Mouse (Mus musculus) limb, embryonic 12.5 days (tissue): Measurements from ENCODE around the gene Bean1. TPM values are rescaled to one million over a fixed set of nuclear protein-coding genes. Genes with fewer than 3 reads are reported as not detected.
A peak's percentile ranks its signal among the peaks of the same experiment; 100 is the strongest.
"Not testable (repeated sequence)": the region's sequence is repeated elsewhere in the genome, so short reads cannot be mapped to it uniquely, and the experiment has no call there.

Experiments used
- ATAC-seq: fragments of 200-750 bp; cut with Nextera tagmentation; 2 replicates; pipeline ENCODE4 v1.8.0; 2017; ENCODE audit warnings: low read depth, moderate TSS enrichment; ENCODE audit not compliant: insufficient number of reproducible peaks, insufficient read depth, low FRiP score, low TSS enrichment
- H3K27ac ChIP-seq: fragments of 300-500 bp; sonication (generic); 2 replicates; pipeline ENCODE4 v1.5.1; 2016; ENCODE audit warnings: mild to moderate bottlenecking, moderate library complexity
- H3K27me3 ChIP-seq: fragments of 300-500 bp; sonication (generic); 2 replicates; pipeline ENCODE4 v1.6.1; 2016; ENCODE audit warnings: mild to moderate bottlenecking, moderate library complexity
- H3K36me3 ChIP-seq: fragments of 300-500 bp; sonication (generic); 2 replicates; pipeline ENCODE4 v1.6.1; 2016; ENCODE audit warnings: mild to moderate bottlenecking, moderate library complexity
- H3K4me1 ChIP-seq: fragments of 300-500 bp; sonication (generic); replicated peaks from 2 replicates; pipeline ENCODE4 v1.6.1; 2016
- H3K4me2 ChIP-seq: fragments of 300-500 bp; sonication (generic); 2 replicates; pipeline ENCODE4 v1.6.1; 2016; ENCODE audit warnings: mild to moderate bottlenecking, moderate library complexity
- H3K4me3 ChIP-seq: fragments of 300-500 bp; sonication (generic); replicated peaks from 2 replicates; pipeline ENCODE4 v1.5.1; 2016; ENCODE audit warnings: mild to moderate bottlenecking
- H3K9ac ChIP-seq: fragments of 300-500 bp; sonication (generic); replicated peaks from 2 replicates; pipeline ENCODE4 v1.6.1; 2016; ENCODE audit warnings: mild to moderate bottlenecking, moderate library complexity
- H3K9me3 ChIP-seq: fragments of 300-500 bp; sonication (generic); 2 replicates; pipeline ENCODE4 v1.6.1; 2016; ENCODE audit warnings: mild to moderate bottlenecking, moderate library complexity
- WGBS: fragments of 180-500 bp; shearing (Covaris S2); methylation state at CpG from one replicate; pipeline ENCODE4 v1.1.7; 2016; 5-methylcytosine and 5-hydroxymethylcytosine counted together
- polyA plus RNA-seq: library from polyadenylated mRNA; unstranded; fragments of >200 nt; fragmentation: Nextera tagmentation; extraction: Ambion mirVana; gene quantifications from 2 replicates; pipeline ENCODE4 v1.2.1, GENCODE M21; 2016

The Bean1 gene
- polyA plus RNA-seq, 1 experiment from 2014 or later = 0.53 TPM

DNA sequence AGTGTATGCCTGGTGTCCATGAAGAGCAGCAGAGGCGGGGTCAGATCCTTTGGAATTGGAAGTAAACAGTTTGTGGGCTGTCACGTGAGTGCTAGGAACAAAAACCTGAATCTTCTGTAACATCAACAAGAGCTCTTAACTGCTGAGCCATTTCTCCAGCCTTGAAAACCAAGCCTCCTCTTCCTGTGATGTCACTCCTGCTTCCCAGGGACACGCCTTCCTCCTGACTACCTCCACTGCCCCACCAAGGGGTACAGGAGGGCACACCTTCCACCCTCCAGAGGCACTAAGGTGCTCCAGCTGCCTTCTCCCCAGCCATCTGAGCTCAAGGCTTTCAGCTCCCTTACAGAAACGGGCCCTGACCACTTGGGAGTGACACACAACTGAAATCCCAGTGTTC, 76.4 kb downstream of the Bean1 start:
- Histone ChIP-seq H3K27ac (no peak overlapping the region), H3K4me1 (peaks cover 11% of the 10 kb centered on the region), H3K9ac (no peak overlapping the region), H3K27me3 (no peaks in the 10 kb centered on the region), H3K36me3 (peaks cover 26% of the 10 kb centered on the region), H3K4me3 (no peak overlapping the region), H3K4me2 (no peak overlapping the region), H3K9me3 (no peaks in the 10 kb centered on the region)
- no peak for ATAC-seq
- WGBS = 86% methylated on average over 4 of the region's 4 CpGs

- Histone ChIP-seq H3K4me2 (peak overlapping the region; percentile 84), H3K4me3 (peak overlapping the region; percentile 82), H3K27me3 (no peaks in the 10 kb centered on the region), H3K27ac (no peak overlapping the region), H3K36me3 (peaks cover 20% of the 10 kb centered on the region), H3K4me1 (peaks cover 18% of the 10 kb centered on the region), H3K9me3 (no peaks in the 10 kb centered on the region), H3K9ac (peak overlapping the region; percentile 71)
- WGBS = 71% methylated on average over 22 of the region's 22 CpGs
- no peak for ATAC-seq
These were observed 77.0 kb downstream of the Bean1 start for GRCm38 (mm10) chr8:104247054-104247907.

DNA sequence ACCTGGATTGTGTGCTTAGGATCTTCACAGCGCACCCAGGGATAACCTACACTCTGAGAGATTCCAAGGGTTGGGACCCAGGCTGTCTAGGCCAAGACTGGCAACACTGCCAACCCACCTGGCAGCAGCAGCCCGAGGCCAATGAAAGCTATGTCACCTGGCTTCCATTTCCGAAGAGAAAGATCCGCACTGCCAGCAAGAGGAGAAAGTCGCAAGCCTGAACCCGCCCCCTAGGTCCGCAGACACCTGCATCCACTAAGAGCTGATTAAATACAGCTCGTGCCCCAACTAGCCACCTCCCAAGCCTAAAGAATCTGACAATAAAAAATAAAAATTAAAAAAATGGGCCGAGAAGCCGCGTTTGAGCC, 77.7 kb downstream of the Bean1 start:
- no peak overlapping the region for H3K27ac ChIP-seq
- H3K9ac ChIP-seq = peak overlapping the region; percentile 71
- H3K4me3 ChIP-seq = peak overlapping the region; percentile 82
- peaks cover 18% of the 10 kb centered on the region for H3K4me1 ChIP-seq
- WGBS = 4% methylated on average over 11 of the region's 11 CpGs
- ATAC-seq = no peak
- H3K4me2 ChIP-seq = peak overlapping the region; percentile 84
- H3K36me3 ChIP-seq = peaks cover 13% of the 10 kb centered on the region
- H3K27me3 ChIP-seq = no peaks in the 10 kb centered on the region
- no peaks in the 10 kb centered on the region for H3K9me3 ChIP-seq

GRCm38 (mm10) chr8:104248276-104248675, 78.0 kb downstream of the Bean1 start, which contains the start of gene Tk2:
Gene Tk2, minus strand, starts transcription at chr8:104248558.
- Histone ChIP-seq H3K4me2 (peak within 1 kb of the TSS; percentile 84), H3K9ac (peak within 1 kb of the TSS; percentile 71), H3K27me3 (no peaks in the 10 kb centered on the region), H3K9me3 (no peaks in the 10 kb centered on the region), H3K27ac (no peak within 1 kb of the TSS), H3K4me3 (peak within 1 kb of the TSS; percentile 82), H3K4me1 (peaks cover 18% of the 10 kb centered on the region), H3K36me3 (peaks cover 10% of the 10 kb centered on the region; the same call in 1 of the 2 replicates)
- under 1% methylated on average over 28 of the region's 28 CpGs for WGBS
- ATAC-seq = peak; percentile 82

GRCm38 (mm10) chr8:104249442-104249996, 79.3 kb downstream of the Bean1 start:
- Histone ChIP-seq H3K9me3 (no peaks in the 10 kb centered on the region), H3K4me2 (no peak overlapping the region), H3K27me3 (no peaks in the 10 kb centered on the region), H3K4me1 (peaks cover 18% of the 10 kb centered on the region), H3K36me3 (peaks cover 8% of the 10 kb centered on the region; the same call in 1 of the 2 replicates), H3K4me3 (no peak overlapping the region), H3K27ac (no peak overlapping the region), H3K9ac (no peak overlapping the region)
- 87% methylated on average over 7 of the region's 7 CpGs for WGBS
- no peak for ATAC-seq

DNA sequence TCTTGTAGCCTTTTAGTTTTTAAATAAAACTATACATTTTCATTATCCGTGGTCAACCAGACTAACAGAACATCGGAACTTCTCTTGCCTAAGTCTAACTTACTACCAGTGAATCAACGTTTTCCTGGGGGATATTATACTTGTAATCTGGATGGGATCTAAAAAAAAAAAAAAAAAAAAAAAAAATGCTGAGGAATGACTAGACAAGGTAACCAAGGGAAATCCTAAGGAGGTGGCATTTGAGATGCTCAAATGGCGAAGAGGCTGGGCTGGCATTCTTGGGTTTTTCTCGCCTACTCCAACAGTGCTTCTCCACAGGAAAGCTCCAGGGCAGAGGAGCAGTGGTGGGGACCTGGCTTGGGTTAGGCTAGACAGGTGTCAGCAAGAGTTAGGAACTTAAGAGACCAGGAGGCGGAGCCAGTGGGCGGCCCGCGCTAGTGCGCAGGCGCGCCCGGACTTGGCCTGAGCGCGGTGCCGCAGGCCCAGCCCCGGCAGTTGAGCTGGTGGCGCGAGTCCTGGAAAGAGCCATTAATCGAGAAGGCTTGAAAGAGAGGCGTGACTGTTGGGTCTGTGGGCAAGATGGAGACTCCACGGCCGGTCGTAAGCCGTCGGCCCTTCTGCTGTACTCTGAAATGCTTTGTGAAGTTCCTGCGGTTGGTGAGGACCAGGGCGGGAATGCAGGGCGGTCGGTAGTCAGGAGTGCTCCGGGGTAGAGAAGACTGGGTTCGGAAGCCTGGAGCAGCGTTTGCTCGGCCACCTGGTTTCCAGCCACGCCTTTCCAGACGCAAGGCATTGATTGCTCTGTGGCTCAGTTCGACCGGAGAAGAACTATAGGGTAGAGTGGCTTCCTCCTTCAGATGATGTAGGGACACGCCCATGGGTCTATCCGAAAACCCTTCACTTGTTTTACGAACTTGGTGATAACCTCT, 80.5 kb downstream of the Bean1 start, which contains the start of gene Cklf:
Gene Cklf (plus strand): TSS at position 423 of the 929 bp plus-strand sequence.
- ATAC-seq = peak; percentile 86
- 4% methylated on average over 41 of the region's 41 CpGs for WGBS
- peak within 1 kb of the TSS; percentile 70 for H3K9ac ChIP-seq

DNA sequence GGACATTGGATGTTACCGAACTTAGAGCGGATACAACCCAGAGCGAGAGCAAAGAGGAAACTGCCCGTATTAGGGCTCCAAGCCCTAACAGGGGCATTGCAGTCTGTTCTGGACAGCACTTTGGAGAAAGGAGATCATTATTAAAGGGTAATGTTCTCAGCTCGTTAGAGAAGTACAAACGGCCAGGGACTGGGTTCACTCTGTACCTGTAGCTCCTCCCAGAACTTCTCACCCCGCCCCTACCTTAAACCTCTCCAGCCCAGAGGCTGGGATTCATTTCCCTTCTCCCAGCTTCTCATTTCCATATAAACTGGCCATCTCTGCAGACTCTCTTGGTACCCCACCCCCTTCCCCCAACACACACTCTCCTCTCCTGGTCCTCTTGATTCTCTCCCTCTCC, 81.2 kb downstream of the Bean1 start:
- Histone ChIP-seq H3K27me3 (no peaks in the 10 kb centered on the region), H3K4me1 (peaks cover 18% of the 10 kb centered on the region), H3K27ac (peak overlapping the region; percentile 90), H3K9me3 (no peaks in the 10 kb centered on the region), H3K4me3 (peak overlapping the region; percentile 63), H3K36me3 (no peaks in the 10 kb centered on the region), H3K4me2 (peak overlapping the region; percentile 76), H3K9ac (peak overlapping the region; percentile 70)
- ATAC-seq = peak; percentile 1; the same call in 1 of the 2 replicates
- under 1% methylated on average over 7 of the region's 7 CpGs for WGBS

More for the DNA sequence above, 80.5 kb downstream of the Bean1 start, which contains the start of gene Cklf:
- H3K27me3 ChIP-seq = no peaks in the 10 kb centered on the region
- H3K4me2 ChIP-seq = peak within 1 kb of the TSS; percentile 76
- H3K27ac ChIP-seq = peak within 1 kb of the TSS; percentile 90
- H3K9me3 ChIP-seq = no peaks in the 10 kb centered on the region
- peak within 1 kb of the TSS; percentile 63 for H3K4me3 ChIP-seq
- H3K4me1 ChIP-seq = peaks cover 18% of the 10 kb centered on the region
- no peaks in the 10 kb centered on the region for H3K36me3 ChIP-seq

- 90% methylated on average over 3 of the region's 3 CpGs for WGBS
- 0 out of 2 replicates have a peak, but pooled peaks cover under 1% of the 10 kb centered on the region for H3K9me3 ChIP-seq
- no peak for ATAC-seq
- peaks cover 8% of the 10 kb centered on the region for H3K4me1 ChIP-seq
- H3K9ac ChIP-seq = no peak overlapping the region
- peaks cover 11% of the 10 kb centered on the region for H3K36me3 ChIP-seq
- no peak overlapping the region for H3K4me3 ChIP-seq
- no peak overlapping the region for H3K4me2 ChIP-seq
- no peaks in the 10 kb centered on the region for H3K27me3 ChIP-seq
- no peak overlapping the region for H3K27ac ChIP-seq
These were observed 82.8 kb downstream of the Bean1 start for GRCm38 (mm10) chr8:104253016-104253415.

DNA sequence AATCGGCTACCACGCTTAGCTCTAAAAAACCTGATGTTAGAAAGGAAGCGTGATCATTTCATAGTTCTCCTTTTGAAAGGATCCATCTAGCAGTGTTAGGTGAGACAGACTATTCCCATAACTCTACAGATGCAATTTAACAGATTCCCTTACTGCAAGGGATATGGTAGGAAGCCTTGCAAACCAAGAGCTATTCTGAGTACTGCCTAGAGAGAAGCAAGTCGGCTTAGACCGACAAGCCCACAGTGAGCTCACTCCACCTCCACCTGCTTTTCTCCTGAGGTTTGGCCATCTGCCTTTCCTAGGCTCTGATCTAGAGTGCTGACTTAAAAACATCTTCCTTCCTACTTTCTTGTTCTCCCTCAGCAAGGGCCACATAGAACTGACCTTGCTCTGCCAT, 91.6 kb downstream of the Bean1 start:
- not testable (repeated sequence) for H3K4me2 ChIP-seq, ATAC-seq, H3K27ac ChIP-seq, H3K4me1 ChIP-seq, H3K9ac ChIP-seq, H3K9me3 ChIP-seq, H3K4me3 ChIP-seq, H3K27me3 ChIP-seq
- WGBS = 91% methylated on average over 5 of the region's 5 CpGs
- H3K36me3 ChIP-seq = peaks cover 64% of the 10 kb centered on the region

DNA sequence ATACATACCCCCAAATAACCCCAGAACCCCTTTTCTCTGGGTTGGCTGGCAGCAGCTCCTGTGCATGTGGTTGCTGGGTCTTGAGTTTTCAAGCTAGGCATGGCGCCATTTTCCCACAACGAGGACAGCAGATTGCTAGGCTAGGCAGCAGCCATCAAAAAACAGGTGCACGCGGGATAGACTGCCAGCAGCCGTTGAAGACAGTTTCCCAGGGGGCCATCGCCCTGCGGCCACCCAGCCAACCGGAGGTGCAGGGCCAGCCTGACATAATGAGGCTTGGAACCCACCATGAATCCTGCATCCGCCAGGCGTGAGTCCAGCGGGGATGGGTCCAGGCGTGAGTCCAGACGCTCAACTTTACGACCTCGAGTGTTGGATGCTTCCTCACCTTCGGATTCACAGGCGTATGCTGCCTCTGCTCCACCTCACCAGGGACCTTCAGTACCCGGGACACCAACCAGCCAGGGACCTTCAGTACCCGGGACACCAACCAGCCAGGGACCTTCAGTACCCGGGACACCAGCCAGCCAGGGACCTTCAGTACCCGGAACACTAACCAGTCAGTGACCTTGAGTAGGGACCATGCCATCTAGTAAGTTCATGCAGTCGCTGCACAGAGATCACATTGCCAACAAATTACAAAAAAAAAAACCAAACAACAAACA, 94.2 kb downstream of the Bean1 start:
- H3K4me1 ChIP-seq = not testable (repeated sequence)
- WGBS = 96% methylated on average over 22 of the region's 22 CpGs

More for the DNA sequence above, 94.2 kb downstream of the Bean1 start:
- peaks cover 39% of the 10 kb centered on the region for H3K36me3 ChIP-seq
- H3K9me3 ChIP-seq, H3K4me2 ChIP-seq, H3K27me3 ChIP-seq, H3K9ac ChIP-seq, H3K27ac ChIP-seq, ATAC-seq, H3K4me3 ChIP-seq: not testable (repeated sequence)
